Mouse (Mus musculus) effector memory CD4-positive, alpha-beta T cell, adult 7 months (primary cell): ENCODE measurements around the gene Adamtsl2. TPM values are rescaled to one million over a fixed set of nuclear protein-coding genes. Genes with fewer than 3 reads are reported as not detected.

Experiments used
- polyA plus RNA-seq: library from polyadenylated mRNA; unstranded; fragments of 100-300 nt; shearing (Covaris generic); gene quantifications from one replicate; pipeline ENCODE4 v1.2.1, GENCODE M21; 2017

Adamtsl2 gene
- not detected for polyA plus RNA-seq

DNA sequence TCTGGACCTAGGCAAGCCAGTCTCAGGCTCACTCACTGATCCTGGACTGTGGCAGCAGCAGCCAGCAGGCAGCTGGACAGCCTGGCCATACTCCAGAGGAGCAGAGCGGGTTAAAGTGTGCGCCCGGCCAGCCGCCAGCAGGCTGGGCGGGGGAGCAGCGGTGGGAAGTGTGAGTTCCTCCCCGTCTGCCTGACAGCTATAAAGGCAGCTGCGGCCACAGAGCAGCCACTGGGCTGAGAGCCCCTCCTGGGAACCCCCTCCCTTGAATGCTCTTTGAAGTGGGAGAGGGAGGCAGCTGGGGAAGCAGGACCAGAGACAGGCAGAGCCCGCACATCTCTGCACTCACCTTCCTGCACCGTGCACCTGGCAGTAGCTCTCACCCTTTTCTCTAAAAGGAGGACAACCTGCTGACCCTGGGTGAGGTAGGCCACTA is at the start of gene Adamtsl2:
Adamtsl2 (plus strand) TSS at position 228 of the 433 bp plus-strand sequence.

DNA sequence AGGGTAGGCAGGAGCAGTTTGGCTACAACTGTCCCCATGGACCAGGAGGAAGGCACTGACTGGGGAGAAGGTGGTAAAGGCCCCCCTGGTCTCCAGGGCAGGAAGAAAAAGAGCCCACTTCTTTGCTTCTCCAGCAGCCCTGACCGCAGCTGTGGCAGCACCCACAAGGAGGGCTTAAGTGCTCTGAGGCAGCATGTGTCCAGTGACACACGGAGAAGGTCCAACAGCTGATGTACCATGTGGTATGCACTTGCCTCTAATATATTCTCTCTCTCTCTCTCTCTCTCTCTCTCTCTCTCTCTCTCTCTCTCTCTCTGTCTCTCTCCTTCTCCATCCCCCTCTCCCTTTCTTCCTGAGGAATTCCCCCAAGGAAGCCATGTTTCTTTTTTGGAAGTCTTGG is 7.2 kb upstream of the Adamtsl2 start, which contains the start of gene Mymk:
Mymk (minus strand) TSS at position 202 of the 400 bp plus-strand sequence.

GRCm38 (mm10) chr2:27141950-27142693 is 62.9 kb downstream of the Adamtsl2 start, which contains the start of gene Fam163b:
Gene Fam163b, minus strand, starts transcription at chr2:27142491.

Other genes starting within 250 kb of the Adamtsl2 start
- gene Abo, start 214.4 kb upstream of the Adamtsl2 start, polyA plus RNA-seq, result not detected
- 29.1 TPM for gene Surf6, start 176.5 kb upstream of the Adamtsl2 start, polyA plus RNA-seq
- gene Med22, start 168.7 kb upstream of the Adamtsl2 start, polyA plus RNA-seq, result 22.3 TPM
- 311 TPM for gene Rpl7a, start 168.6 kb upstream of the Adamtsl2 start, polyA plus RNA-seq
- 69.1 TPM for gene Surf2, start 163.0 kb upstream of the Adamtsl2 start, polyA plus RNA-seq
- gene Surf1, start 162.8 kb upstream of the Adamtsl2 start, polyA plus RNA-seq, result 89.0 TPM
- gene Surf4, start 145.5 kb upstream of the Adamtsl2 start, polyA plus RNA-seq, result 145 TPM
- gene Stkld1, start 145.3 kb upstream of the Adamtsl2 start, polyA plus RNA-seq, result not detected
- 42.0 TPM for gene Rexo4, start 115.0 kb upstream of the Adamtsl2 start, polyA plus RNA-seq
- 0.29 TPM for gene Adamts13, start 106.0 kb upstream of the Adamtsl2 start, polyA plus RNA-seq
- gene Cacfd1, start 69.5 kb upstream of the Adamtsl2 start, polyA plus RNA-seq, result 22.3 TPM
- gene Slc2a6, start 51.4 kb upstream of the Adamtsl2 start, polyA plus RNA-seq, result 1.2 TPM
- not detected for gene Mymk, start 7.2 kb upstream of the Adamtsl2 start, polyA plus RNA-seq
- not detected for gene Fam163b, start 63.1 kb downstream of the Adamtsl2 start, polyA plus RNA-seq
- gene Dbh, start 85.9 kb downstream of the Adamtsl2 start, polyA plus RNA-seq, result not detected
- 1.00 TPM for gene Sardh, start 169.0 kb downstream of the Adamtsl2 start, polyA plus RNA-seq